Mouse (Mus musculus): ENCODE data around the gene Slc16a14.

Slc16a14 gene

DNA sequence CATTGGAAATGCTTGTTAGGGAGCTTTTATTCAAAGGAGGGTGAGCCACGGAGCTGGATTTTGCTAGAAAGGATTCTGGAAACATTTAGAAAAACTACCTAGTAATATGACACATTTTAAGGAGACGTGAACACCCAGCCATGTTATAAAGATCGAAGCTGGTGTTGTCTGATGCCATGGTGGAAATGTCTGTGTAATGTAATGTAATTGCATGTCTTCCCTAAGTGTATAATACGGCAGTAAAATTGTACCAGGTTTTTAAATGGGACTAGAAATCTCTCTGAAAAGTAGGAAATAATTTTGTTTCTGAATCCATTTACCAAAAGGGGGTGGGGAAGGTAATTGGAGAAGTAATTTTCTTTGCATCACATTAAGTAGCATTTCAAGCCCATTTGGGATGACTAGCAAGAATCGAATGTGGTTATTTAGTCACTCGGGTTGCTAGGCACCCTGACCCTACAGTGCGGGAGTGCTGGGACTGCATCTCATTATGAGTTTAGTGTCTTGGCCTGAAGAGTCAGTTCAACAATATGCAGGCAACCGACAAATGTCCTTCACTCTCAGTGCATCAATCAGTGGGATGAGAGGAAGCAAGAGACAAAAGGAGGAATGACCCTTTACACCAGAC, 24.6 kb downstream of the Slc16a14 start:
- in situ Hi-C loops (cut with MseI, MboI): no loop called here

DNA sequence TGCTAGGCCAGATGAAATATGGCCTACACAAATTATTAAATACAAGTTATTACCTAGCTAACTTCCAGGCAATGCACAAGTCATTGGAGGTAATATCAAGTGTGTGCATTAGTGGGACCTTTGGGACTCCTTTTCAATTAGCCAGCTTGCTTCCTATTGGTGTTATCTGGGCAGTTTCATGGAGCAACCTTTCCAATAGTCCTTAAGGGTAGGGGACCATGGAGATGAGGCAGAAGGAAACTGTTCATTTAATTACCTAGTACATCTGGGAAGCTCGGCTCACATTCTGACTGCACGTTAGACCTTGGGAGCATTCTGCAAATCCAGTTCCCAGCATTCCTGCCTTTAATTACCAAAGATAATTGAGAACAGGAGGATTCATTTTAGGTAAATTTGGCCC, 30.5 kb downstream of the Slc16a14 start:
- in situ Hi-C loops (cut with MseI, MboI): no loop called here

DNA sequence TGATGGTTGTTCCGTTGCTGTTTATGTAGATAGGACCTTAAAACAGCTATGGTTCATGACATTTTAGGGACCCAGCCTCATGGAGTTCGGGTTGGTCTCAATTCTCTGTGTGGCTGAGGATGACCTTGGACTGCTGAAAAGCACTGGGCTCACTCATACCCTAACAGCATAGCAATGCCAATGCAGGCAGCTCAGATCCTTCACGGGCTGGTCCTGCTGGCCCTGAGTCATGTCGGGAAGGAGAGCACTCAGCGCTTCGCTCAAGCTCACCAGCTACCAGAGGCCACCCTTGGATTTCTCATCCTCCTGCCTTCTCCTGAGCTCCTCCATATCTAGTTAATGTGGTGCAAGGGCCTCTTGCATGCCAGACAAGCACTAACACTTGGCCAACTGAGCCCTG, 35.8 kb downstream of the Slc16a14 start:
- in situ Hi-C loops (cut with MseI, MboI): no loop called here

DNA sequence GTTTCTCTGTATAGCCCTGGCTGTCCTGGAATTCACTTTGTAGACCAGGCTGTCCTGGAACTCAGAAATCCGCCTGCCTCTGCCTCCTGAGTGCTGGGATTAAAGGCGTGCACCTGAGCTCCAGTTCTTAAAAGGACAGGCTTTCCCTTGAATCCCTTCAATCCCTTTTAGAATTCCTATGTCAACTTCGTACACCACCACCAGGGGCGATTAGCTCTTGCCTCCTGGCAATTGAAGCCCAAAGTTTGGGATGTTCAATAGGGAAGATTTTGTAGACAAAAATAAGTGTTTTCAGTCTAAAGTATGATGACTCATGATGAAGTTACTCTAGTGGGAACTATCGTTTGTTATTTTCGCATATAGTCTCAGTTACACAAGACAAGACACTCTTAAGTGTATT, 37.6 kb downstream of the Slc16a14 start:
- in situ Hi-C loops (cut with MseI, MboI): no loop called here

- in situ Hi-C loops (cut with MseI, MboI): no loop called here
Measured at GRCm38 (mm10) chr1:84891746-84892145, 43.2 kb downstream of the Slc16a14 start.

DNA sequence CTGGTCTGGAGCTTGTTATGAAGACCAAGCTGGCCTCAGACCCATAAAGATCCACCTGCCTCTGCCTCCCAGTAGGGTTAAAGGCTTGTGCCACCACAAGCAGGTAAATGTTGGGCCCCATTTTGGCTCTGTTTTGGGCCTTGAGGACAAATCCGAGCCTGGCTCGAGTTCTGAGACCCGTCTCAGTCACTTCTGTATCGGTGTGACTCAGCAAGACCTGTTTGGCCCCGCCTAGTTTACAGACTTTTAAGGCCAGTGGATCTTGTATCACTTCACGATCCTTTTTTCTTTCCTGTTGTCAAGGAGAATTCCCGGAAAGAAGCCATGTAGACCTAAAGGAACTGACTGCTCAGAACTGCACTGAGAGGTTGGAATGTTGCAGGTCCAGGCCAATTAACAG, 44.4 kb downstream of the Slc16a14 start:
- in situ Hi-C loops (cut with MseI, MboI): no loop called here

GRCm38 (mm10) chr1:84890005-84890393, 44.9 kb downstream of the Slc16a14 start:
- in situ Hi-C loops (cut with MseI, MboI): no loop called here

DNA sequence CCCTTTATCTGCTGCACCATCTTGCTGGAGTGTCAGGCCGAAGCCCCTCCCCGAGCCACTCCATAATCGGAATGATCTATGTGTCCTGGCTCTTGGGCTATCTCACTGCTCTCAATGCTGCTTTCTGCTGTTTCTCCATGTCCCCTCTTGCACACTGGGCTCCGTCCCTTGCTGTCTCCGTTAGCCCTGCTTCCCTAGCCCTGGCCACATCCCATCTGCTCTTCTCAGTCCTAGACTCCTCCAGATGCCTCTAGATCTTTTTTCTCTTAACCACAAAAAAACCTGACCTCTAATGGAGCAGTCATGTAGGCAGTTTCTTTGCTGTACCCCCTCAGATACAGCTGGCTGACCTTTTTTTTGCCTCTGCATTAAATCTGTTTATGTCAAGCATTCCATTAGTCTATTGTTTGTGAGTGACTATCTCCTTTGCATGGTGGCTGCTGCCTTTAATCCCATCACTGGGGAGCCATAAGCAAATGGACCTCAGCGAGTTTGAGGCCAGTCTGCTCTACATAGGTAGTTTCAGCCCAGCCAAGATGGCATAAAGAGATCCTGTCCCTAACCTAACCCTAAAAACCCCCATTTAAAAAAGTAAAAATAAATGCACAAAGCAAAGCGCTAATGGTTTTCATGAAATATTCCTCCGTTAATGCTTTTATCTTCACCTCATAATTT, 45.5 kb downstream of the Slc16a14 start:
- in situ Hi-C loops (cut with MseI, MboI): no loop called here

GRCm38 (mm10) chr1:84885921-84886320, 49.0 kb downstream of the Slc16a14 start:
- in situ Hi-C loops (cut with MseI, MboI): no loop called here

DNA sequence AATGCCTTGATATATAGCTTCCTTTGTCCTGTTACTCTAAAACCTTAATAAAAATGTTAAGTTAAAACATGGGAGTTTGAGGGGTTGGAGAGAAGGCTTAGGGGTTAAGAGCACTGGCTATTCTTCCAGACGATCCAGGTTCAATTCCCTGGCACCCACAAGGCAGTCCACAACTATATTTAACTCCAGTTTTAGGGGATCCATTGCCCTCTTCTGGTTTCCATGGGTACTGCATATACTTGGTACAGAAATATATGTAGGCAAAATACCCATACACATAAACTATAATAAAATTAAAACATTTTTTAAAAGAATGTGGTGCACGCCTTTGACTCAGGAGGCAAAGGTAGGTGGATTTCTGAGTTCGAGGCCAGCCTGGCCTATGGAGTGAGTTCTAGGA, 49.8 kb downstream of the Slc16a14 start:
- in situ Hi-C loops (cut with MseI, MboI): no loop called here

DNA sequence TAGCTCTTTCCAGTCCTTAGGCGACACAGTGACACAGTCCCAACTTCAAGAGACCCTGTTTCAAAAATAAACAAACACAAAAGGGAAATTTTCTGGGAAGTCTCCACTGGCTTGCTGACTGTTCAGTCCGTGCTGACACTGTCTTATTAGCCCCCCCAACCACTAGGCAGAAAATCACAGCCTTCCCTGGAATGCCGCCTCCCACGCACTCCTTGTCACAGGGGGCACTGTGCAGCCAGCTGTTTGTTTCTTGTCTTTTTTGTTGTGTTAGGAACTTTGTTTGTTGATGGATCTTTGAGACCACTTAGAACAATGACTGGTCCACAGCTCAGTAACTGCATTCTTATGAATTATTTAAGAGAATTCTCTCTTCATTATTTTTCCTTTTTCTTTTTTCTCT, 51.0 kb downstream of the Slc16a14 start:
- in situ Hi-C loops (cut with MseI, MboI): no loop called here

DNA sequence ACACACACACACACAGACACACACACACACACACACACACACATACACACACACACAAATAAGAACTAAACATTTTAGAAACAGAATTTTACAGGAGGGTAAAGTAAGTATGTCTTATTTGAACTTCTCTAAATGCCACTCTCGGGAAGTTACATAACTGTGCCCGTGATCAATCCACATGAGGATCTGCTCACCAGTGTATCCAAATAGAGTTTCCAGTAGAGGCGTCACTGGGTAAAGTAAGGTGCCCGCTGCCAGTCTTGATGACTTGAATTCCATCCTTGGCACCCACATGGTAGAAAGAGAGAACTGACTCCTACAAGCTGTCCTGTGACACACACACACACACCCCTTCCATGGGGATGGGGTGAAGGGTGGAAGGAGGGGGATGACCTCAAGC, 52.0 kb downstream of the Slc16a14 start:
- in situ Hi-C loops (cut with MseI, MboI): no loop called here

DNA sequence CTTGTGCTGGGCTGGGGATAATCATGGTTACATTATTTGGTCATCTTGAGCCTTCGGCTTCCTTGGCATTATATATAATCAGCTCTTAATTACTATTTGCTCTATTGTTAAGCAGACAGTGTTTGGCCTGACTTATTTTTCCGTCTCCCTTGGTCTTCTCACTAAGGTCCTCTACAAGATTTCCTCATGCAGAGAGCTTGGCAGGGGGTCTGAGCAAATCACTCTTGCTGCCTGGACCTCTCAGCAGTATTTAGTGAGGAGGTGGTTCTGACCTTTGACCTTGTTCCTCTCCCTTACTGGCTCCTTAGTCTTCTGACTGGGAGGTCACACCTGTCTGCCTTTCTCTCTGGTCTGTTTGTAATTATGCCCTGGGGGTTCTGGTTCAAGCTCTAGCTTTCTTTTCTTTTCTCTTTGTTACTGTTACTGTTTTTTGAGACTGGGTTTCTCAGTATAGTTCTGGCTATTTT, 52.8 kb downstream of the Slc16a14 start:
- in situ Hi-C loops (cut with MseI, MboI): no loop called here

- in situ Hi-C loops (cut with MseI, MboI): no loop called here
Measured at GRCm38 (mm10) chr1:84881248-84882065, 53.5 kb downstream of the Slc16a14 start.

DNA sequence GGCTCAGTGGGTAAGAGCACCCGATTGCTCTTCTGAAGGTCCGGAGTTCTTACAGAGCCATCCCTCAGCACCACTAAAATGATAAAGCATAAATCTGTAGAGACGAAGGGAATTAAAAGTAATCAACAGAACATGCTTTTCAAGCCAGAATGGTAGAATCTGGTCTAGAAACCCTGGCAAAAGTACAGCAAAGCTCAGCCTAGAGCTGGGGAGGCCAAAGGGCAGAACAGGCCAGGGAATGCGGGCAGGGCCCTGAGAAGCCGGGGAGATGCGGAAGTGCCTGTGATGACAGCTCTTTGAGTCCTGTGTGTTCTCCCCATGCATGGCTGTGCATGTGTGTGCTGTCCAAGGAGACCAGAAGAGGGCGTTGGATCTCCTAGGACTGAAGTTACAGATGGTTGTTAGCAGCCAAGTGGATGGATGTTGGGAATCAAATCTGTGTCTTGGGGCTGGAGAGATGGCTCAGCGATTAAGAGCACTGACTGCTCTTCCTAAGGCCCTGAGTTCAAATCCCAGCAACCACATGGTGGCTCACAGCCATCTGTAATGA, 55.3 kb downstream of the Slc16a14 start:
- in situ Hi-C loops (cut with MseI, MboI): no loop called here

DNA sequence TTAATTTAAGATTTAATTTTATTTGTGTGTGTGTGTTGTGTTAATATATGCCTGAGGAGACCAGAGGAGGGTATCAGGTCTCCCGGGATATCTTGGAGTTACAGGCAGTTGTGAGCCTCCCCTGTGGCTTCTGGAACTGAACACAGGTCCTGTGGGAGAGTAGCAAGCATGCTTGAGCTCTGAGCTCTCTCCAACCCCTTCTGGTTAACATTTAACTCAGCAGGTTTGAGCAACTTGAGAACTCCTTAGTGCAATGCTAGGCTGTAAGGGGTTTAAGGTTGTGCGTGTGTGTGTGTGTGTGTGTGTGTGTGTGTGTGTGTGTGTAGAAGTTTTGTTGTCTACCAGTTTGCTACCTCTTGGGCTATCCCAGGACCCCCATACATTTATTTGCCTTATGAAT, 57.3 kb downstream of the Slc16a14 start:
- in situ Hi-C loops (cut with MseI, MboI): no loop called here

DNA sequence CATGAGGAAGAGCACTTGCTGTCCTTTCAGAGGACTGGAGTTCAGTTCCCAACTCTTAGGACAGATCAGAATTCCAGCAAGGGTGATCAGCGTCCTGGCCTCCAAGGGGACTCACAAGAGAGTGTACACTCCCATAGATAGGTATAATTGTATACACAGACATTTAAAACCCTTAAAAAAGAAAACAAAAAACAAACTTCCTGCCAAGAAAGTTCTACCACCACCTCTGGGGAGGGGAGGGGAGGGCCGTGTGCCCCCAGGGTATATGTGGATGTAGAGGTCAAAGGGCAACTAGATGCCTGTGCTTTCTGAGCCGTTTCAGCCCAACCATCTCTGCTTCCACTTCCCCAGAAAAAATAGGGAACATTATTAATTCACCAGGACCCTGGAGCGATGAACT, 62.0 kb downstream of the Slc16a14 start:
- in situ Hi-C loops (cut with MseI, MboI): no loop called here

DNA sequence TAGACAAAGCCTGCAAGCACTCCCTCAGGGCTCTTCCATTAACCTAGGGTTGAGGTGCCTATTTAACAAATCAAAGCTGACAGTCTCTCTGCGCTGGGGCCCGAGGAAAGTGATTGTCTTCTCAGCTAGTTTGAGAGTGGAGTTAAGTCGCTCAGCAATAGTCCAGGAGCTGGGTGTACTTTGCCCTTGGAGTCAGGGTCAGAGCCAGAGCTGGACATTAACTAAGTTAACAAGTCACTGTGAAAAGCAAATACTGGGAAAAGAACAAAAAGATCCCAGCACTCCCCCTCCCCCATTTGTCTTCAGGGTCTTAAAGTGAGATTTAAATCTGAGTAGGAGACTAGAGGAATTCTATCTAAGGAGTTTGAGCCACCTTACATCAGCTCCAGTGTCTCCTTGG, 62.8 kb downstream of the Slc16a14 start:
- in situ Hi-C loops (cut with MseI, MboI): no loop called here

GRCm38 (mm10) chr1:84871131-84871530, 63.8 kb downstream of the Slc16a14 start:
- in situ Hi-C loops (cut with MseI, MboI): no loop called here

DNA sequence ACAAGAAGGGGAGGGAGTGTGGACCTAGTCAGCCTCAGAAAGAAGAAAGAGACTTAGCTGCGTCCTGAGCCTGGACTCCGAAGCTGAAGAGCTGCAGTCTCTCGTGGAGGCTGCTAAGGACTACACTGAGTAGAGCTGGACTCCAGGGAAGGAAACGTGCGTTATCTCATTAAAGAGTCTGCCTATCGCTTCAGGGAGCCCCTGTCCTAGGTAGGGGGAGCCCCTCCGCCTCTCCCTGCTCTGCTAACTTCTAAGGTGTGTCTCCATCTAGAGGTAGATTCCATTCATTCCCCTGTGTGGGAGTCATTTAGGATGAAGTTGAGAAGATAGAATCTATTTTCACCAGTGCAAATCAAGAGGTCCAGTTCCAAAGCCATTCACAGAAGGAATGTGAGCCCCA, 65.4 kb downstream of the Slc16a14 start:
- in situ Hi-C loops (cut with MseI, MboI): no loop called here

- in situ Hi-C loops (cut with MseI, MboI): no loop called here
Measured at GRCm38 (mm10) chr1:84868841-84869240, 66.1 kb downstream of the Slc16a14 start.

GRCm38 (mm10) chr1:84868311-84868710, 66.6 kb downstream of the Slc16a14 start:
- in situ Hi-C loops (cut with MseI, MboI): no loop called here
